Mouse (Mus musculus) bone marrow, adult 2 months (tissue): ENCODE results near the gene Tbc1d1. TPM values are rescaled to one million over a fixed set of nuclear protein-coding genes. Genes with fewer than 3 reads are reported as not detected.
"Not testable (repeated sequence)": the region's sequence is repeated elsewhere in the genome, so short reads cannot be mapped to it uniquely, and the experiment has no call there.

Source experiments
- H3K27ac ChIP-seq: fragments of 200-500 bp; 2 replicates; pipeline ENCODE4 v1.5.1; 2012; ENCODE audit warnings: low read depth, mild to moderate bottlenecking, control low read depth, inconsistent platforms, low read length; ENCODE audit not compliant: control insufficient read depth, poor library complexity, insufficient read depth
- H3K4me1 ChIP-seq: fragments of 200-500 bp; 2 replicates; pipeline ENCODE4 v1.6.1; 2011; ENCODE audit warnings: low read length; ENCODE audit not compliant: control insufficient read depth, insufficient read depth
- H3K4me3 ChIP-seq: fragments of 200-500 bp; replicated peaks from 2 replicates; pipeline ENCODE3; 2011; ENCODE audit warnings: mild to moderate bottlenecking, low read depth, low read length, control low read depth; ENCODE audit not compliant: control insufficient read depth
- CTCF ChIP-seq: fragments of 200-500 bp; IDR thresholded peaks from 2 replicates; pipeline ENCODE4 v1.5.1; 2011; ENCODE audit warnings: low read length, control low read depth; ENCODE audit not compliant: control insufficient read depth, insufficient read depth
- POLR2A ChIP-seq: fragments of 200-500 bp; IDR thresholded peaks from 2 replicates; pipeline ENCODE4 v1.6.1; 2011; ENCODE audit warnings: low read depth, mild to moderate bottlenecking, control low read depth, low read length, borderline replicate concordance; ENCODE audit not compliant: control insufficient read depth
- WGBS: fragments of 180-500 bp; shearing (Covaris S2); methylation state at CpG from one replicate; pipeline ENCODE4 v1.1.7; 2018; 5-methylcytosine and 5-hydroxymethylcytosine counted together
- polyA plus RNA-seq: library from polyadenylated mRNA; stranded (reverse); fragments of >200 nt; gene quantifications from 2 replicates; pipeline ENCODE4 v1.2.4, GENCODE M21; 2011; ENCODE audit warnings: low replicate concordance; ENCODE audit not compliant: missing spikeins, insufficient read depth, insufficient read length

The Tbc1d1 gene
- polyA plus RNA-seq, 1 experiment, result 10.3 TPM

DNA sequence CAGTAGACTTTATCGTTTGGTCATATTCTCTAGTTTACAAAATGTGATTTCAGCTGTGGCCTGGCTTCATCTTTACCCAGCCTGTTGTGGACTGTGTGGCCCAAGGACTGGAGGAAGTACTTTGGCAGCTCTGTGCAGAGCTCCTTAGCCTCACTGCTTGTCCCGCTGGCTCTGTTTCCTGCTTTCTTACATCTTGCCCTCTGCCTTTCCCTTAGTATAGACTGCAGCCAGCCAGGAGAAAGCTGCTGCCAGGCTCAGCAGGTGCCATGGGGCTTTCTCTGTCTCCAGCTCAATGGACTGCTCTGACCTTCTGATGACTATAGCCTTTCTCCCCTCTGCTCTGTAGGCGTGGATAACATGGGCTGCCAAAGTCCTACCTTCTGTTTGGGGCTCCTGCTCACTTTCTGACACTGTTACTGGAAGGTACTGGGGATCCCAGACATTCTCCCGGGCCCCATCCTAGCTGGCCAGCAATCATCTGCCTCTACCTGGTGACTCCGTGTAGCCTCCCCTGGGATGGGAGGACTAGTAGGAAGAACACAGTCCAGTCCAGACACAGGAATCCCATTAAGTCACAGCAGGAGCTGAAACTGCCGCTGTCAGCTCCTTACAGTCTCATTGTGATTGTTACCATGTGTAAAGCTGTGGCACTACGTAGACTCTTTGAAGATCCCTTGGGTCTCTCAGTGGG lies 171.3 kb downstream of the Tbc1d1 start:
- TF ChIP-seq CTCF, result no peak
- TF ChIP-seq POLR2A, result no peak
- WGBS, result 81% methylated on average over 7 of the region's 7 CpGs

GRCm38 (mm10) chr5:64336767-64337408 lies 180.8 kb downstream of the Tbc1d1 start:
- TF ChIP-seq CTCF (no peak), POLR2A (no peak)
- Histone ChIP-seq H3K4me1 (no peaks in the 10 kb centered on the region), H3K4me3 (no peak overlapping the region), H3K27ac (peak overlapping the region; percentile 45)
- 12% methylated on average over 7 of the region's 7 CpGs for WGBS

More for the DNA sequence above, 171.3 kb downstream of the Tbc1d1 start:
- no peak overlapping the region for H3K27ac ChIP-seq
- no peaks in the 10 kb centered on the region for H3K4me1 ChIP-seq
- no peak overlapping the region for H3K4me3 ChIP-seq

DNA sequence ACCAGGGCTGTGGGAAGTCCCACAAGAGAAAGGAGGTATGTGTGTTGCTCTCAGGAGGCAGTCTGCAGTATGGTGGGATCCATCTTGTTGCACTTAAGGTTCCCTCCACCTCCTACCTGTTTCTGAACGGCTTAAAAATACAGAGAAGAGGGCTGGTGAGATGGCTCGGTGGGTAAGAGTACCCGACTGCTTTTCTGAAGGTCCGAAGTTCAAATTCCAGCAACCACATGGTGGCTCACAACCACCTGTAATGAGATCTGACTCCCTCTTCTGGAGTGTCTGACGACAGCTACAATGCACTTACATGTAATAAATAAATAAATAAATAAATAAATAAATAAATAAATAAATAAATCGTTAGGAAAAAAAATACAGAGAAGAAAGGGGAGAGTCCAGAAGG lies 182.7 kb downstream of the Tbc1d1 start:
- 71% methylated on average over 6 of the region's 6 CpGs for WGBS
- not testable (repeated sequence) for H3K4me3 ChIP-seq, H3K4me1 ChIP-seq, H3K27ac ChIP-seq

DNA sequence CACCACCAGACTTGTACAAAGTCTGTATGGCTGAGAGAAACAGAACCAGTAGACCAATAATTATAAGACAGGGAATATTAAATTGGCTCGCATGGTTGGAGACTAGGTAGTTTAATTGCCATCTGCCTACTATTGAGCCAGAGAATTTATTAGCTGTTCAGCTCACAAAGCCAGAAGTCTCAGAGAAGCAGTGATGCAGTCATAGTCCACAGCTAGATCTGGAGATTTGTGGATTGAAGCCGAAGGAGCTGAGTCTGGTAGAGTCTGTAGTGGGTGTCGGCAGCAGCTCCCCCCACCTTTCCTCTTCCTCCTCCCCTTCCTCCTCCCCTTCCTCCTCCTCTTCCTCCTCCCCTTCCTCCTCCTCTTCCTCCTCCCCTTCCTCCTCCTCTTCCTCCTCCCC lies 184.3 kb downstream of the Tbc1d1 start:
- H3K4me1 ChIP-seq, result no peaks in the 10 kb centered on the region; the same call in 1 of the 2 replicates
- no peak overlapping the region for H3K4me3 ChIP-seq
- TF ChIP-seq POLR2A (no peak), CTCF (no peak)
- H3K27ac ChIP-seq, result no peak overlapping the region
- WGBS, result 68% methylated on average over 3 of the region's 3 CpGs

DNA sequence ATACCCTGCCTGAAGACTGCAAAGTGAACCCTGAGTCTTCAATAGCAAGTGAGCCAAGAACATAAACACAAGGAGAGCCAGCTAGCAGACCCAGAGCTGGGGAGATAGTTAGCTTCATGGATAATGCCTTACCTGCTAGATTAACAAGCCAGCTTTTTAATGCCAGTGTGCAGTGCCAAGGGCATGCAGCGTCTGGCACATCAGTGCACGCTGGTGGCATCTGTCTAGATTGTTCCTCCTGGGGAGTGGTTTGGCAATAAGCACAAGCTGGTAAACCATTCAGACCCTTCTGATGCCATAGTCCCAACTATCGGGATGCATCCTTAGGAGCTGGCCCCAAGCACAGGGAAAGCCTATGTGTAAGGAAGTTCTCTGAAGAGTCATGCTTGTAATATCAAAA lies 185.6 kb downstream of the Tbc1d1 start:
- peaks cover 2% of the 10 kb centered on the region for H3K4me1 ChIP-seq
- no peak overlapping the region for H3K4me3 ChIP-seq
- no peak for TF ChIP-seq CTCF
- no peak for TF ChIP-seq POLR2A
- 22% methylated on average over 3 of the region's 3 CpGs for WGBS
- no peak overlapping the region for H3K27ac ChIP-seq

DNA sequence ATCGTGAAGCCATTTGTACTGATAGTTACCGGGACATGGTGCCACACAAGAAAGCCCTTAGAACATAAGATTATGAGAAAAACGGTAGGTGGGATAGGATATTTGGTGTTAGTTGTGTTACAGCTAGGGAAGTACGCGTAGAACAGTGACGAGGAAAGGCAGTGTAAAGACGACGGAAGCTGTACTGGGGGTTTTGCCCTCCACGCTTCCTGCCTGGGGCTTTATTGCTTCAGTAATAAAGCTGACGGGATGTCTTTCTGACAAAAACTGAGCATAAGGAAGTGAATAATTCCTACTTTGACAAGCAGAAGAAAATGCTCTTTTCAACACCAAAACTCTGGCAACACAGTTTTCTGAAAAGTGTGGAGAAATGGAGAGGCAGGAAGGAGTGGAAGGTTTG lies 186.0 kb downstream of the Tbc1d1 start:
- Histone ChIP-seq H3K27ac (peak overlapping the region; percentile 51; the same call in 1 of the 2 replicates), H3K4me3 (no peak overlapping the region), H3K4me1 (peaks cover 2% of the 10 kb centered on the region)
- WGBS, result 15% methylated on average over 10 of the region's 10 CpGs
- TF ChIP-seq POLR2A (no peak), CTCF (no peak)

GRCm38 (mm10) chr5:64343972-64344700 lies 188.0 kb downstream of the Tbc1d1 start:
- Histone ChIP-seq H3K27ac (peak overlapping the region; percentile 34), H3K4me1 (peaks cover 2% of the 10 kb centered on the region), H3K4me3 (no peak overlapping the region)
- 27% methylated on average over 5 of the region's 5 CpGs for WGBS
- TF ChIP-seq POLR2A (no peak), CTCF (peak; percentile 59)

GRCm38 (mm10) chr5:64345181-64345735 lies 189.2 kb downstream of the Tbc1d1 start:
- no peak overlapping the region for H3K27ac ChIP-seq
- 79% methylated on average over 16 of the region's 16 CpGs for WGBS
- TF ChIP-seq POLR2A, result no peak
- no peak for TF ChIP-seq CTCF
- no peak overlapping the region for H3K4me3 ChIP-seq
- H3K4me1 ChIP-seq, result peaks cover 2% of the 10 kb centered on the region

GRCm38 (mm10) chr5:64345761-64346160 lies 189.7 kb downstream of the Tbc1d1 start:
- Histone ChIP-seq H3K27ac (no peak overlapping the region), H3K4me3 (no peak overlapping the region), H3K4me1 (peaks cover 2% of the 10 kb centered on the region)
- TF ChIP-seq POLR2A (no peak), CTCF (no peak)
- 79% methylated on average over 7 of the region's 7 CpGs for WGBS
